In genomic region chr11:110365016-110365415, GRCm38 (mm10) we compare ENCODE assay signal across 11 mouse cellular contexts. TPM values are rescaled to one million over a fixed set of nuclear protein-coding genes. Genes with fewer than 3 reads are reported as not detected.
DNase-seq lines count a peak whose midpoint lies in the region; ATAC-seq lines count a peak whose summit lies in the region.
"Had no signal": no experiment of that assay in that cellular context is flagged by ENCODE, and none has a peak within 500 bp of the region (broad histone marks: within the 10 kb centered on the region; RNA-seq: fewer than 3 reads in every experiment).

No protein-coding gene starts in this region.

- ATAC-seq in midbrain, embryonic 14.5 days (ENCODE audit: low FRiP score, low TSS enrichment), result no peak
- no peak for ATAC-seq in midbrain, embryonic 15.5 days (replicated peaks)

- no peaks in the 10 kb centered on the region for H3K4me1 ChIP-seq in midbrain, embryonic 14.5 days (ENCODE audit: control insufficient read depth, insufficient read depth, low read length)
- no peaks in the 10 kb centered on the region for H3K4me1 ChIP-seq in midbrain, embryonic 15.5 days
- H3K4me1 ChIP-seq: megakaryocyte, embryonic 14.5 days had no signal

- 73% methylated on average over 3 of the region's 3 CpGs for WGBS in midbrain, embryonic 14.5 days
- WGBS in midbrain, embryonic 15.5 days, result 75% methylated on average over 3 of the region's 3 CpGs

- DNase-seq in cerebellum, postnatal 14 days, result peak; percentile 49 to 76
- no peak for DNase-seq in cerebellum, adult 9-10 months
- DNase-seq in midbrain, embryonic 14.5 days, result peak; percentile 45
- peak; percentile 29 for DNase-seq in brain, adult 2 months (ENCODE audit: low read depth, low spot score)
- DNase-seq in heart, postnatal 10 days, result peak; percentile 38 to 65
- DNase-seq in lung, adult 18-20 months, result peak; percentile 34 to 48
- peak; percentile 70 to 82 for DNase-seq in spleen, postnatal 4 days (ENCODE audit: low spot score in 2 of 2)

- no peak overlapping the region for H3K9ac ChIP-seq in midbrain, embryonic 14.5 days (replicated peaks; ENCODE audit: low read length)
- H3K9ac ChIP-seq in midbrain, embryonic 15.5 days, result no peak overlapping the region
- H3K9ac ChIP-seq: heart, embryonic 13.5 days had no signal

- no peaks in the 10 kb centered on the region for H3K27me3 ChIP-seq in midbrain, embryonic 14.5 days (ENCODE audit: control insufficient read depth, insufficient read depth, low read length)
- no peaks in the 10 kb centered on the region for H3K27me3 ChIP-seq in midbrain, embryonic 15.5 days (replicated peaks)
- H3K27me3 ChIP-seq: heart, embryonic 13.5 days had no signal

- no peaks in the 10 kb centered on the region for H3K36me3 ChIP-seq in midbrain, embryonic 14.5 days (ENCODE audit: control insufficient read depth, insufficient read depth, low read length)
- H3K36me3 ChIP-seq in midbrain, embryonic 15.5 days (replicated peaks), result no peaks in the 10 kb centered on the region
- H3K36me3 ChIP-seq: G1E; heart, embryonic 13.5 days had no signal

- intact Hi-C loops in heart, postnatal 10 days (cut with DNase I), result loop anchor here (2.0 to 5.0 kb wide), 3 partner anchors 118 to 1167 kb away; no protein-coding TSS in a partner anchor

- H3K27ac ChIP-seq in midbrain, embryonic 14.5 days (replicated peaks; ENCODE audit: low read depth, low read length), result no peak overlapping the region
- H3K27ac ChIP-seq in midbrain, embryonic 15.5 days, result no peak overlapping the region
- H3K27ac ChIP-seq: heart, embryonic 13.5 days had no signal

- no peak overlapping the region for H3K4me2 ChIP-seq in midbrain, embryonic 14.5 days (ENCODE audit: low read length)
- H3K4me2 ChIP-seq in midbrain, embryonic 15.5 days, result no peak overlapping the region
- H3K4me2 ChIP-seq: heart, embryonic 13.5 days had no signal

- H3K4me3 ChIP-seq in midbrain, embryonic 14.5 days (replicated peaks; ENCODE audit: low read depth, low read length), result no peak overlapping the region
- H3K4me3 ChIP-seq in midbrain, embryonic 15.5 days, result no peak overlapping the region
- H3K4me3 ChIP-seq: heart, embryonic 13.5 days; megakaryocyte, embryonic 14.5 days had no signal

- no peaks in the 10 kb centered on the region for H3K9me3 ChIP-seq in midbrain, embryonic 14.5 days (ENCODE audit: control insufficient read depth, low read length)
- H3K9me3 ChIP-seq in midbrain, embryonic 15.5 days, result no peaks in the 10 kb centered on the region
- H3K9me3 ChIP-seq: megakaryocyte, embryonic 14.5 days had no signal

RNA-seq across cellular contexts. Expression of gene Abca5, which starts 27.5 kb away (rescaled TPM):
- polyA plus RNA-seq in midbrain, embryonic 14.5 days (2014; fragmentation: Nextera tagmentation; extraction: Ambion mirVana), result 14.5 and 21.4 TPM in 2 replicates
- 9.4 and 9.6 TPM in 2 replicates for polyA plus RNA-seq in midbrain, embryonic 15.5 days (2015; fragmentation: Nextera tagmentation; extraction: Ambion mirVana)
- 10 to 100 TPM in 1 of 2 experiments, 1 to 10 TPM in 1; 9.8 to 12.3 TPM for total RNA-seq in heart, postnatal 10 days (2021)
- polyA plus RNA-seq: G1E had no signal

RNA-seq across cellular contexts. Expression of gene Map2k6, which starts 33.9 kb away (rescaled TPM):
- polyA plus RNA-seq in midbrain, embryonic 14.5 days (2014; fragmentation: Nextera tagmentation; extraction: Ambion mirVana), result 19.3 and 26.2 TPM in 2 replicates
- 23.9 and 24.0 TPM in 2 replicates for polyA plus RNA-seq in midbrain, embryonic 15.5 days (2015; fragmentation: Nextera tagmentation; extraction: Ambion mirVana)
- total RNA-seq in heart, postnatal 10 days (2021), result 10 to 100 TPM in 1 of 2 experiments, 1 to 10 TPM in 1; 7.7 to 11.7 TPM
- polyA plus RNA-seq: G1E had no signal
